Mouse (Mus musculus): ENCODE measurements around the gene Nqo1.

- TF ChIP-seq CTCF (IDR thresholded peaks at IDR 0.05; ENCODE audit: insufficient read depth, low read depth, low read length) (no peak), POLR2A (IDR thresholded peaks at IDR 0.05; ENCODE audit: insufficient read depth, low read depth, low read length) (no peak)
These were observed 2.9 kb upstream of the Nqo1 start for GRCm38 (mm10) chr8:107405935-107406334.

Data from olfactory bulb, adult 2 months (tissue).